Comparison of ENCODE assay signal across 12 mouse cellular contexts in genomic region chr7:144656261-144656967, GRCm38 (mm10).
DNase-seq lines count a peak whose midpoint lies in the region; ATAC-seq and TF ChIP-seq lines count a peak whose summit lies in the region.
"Had no signal": no experiment of that assay in that cellular context is flagged by ENCODE, and none has a peak within 500 bp of the region (broad histone marks: within the 10 kb centered on the region; RNA-seq: fewer than 3 reads in every experiment).

No protein-coding gene starts in this region.

- peak; percentile 53 for TF ChIP-seq CTCF in kidney, postnatal 0 days (IDR thresholded peaks at IDR 0.05; ENCODE audit: low read depth)
- TF ChIP-seq CTCF in kidney, adult 2 months (conservative IDR thresholded peaks at IDR 0.05; ENCODE audit: insufficient read depth, insufficient read length, low read depth, low read length) = no peak

- no peak overlapping the region for H3K9ac ChIP-seq in kidney, postnatal 0 days (ENCODE audit: low read depth, low read length)
- no peak overlapping the region for H3K9ac ChIP-seq in midbrain, embryonic 12.5 days (replicated peaks)
- H3K9ac ChIP-seq in midbrain, embryonic 15.5 days = no peak overlapping the region
- no peak overlapping the region for H3K9ac ChIP-seq in limb, embryonic 12.5 days (replicated peaks)
- H3K9ac ChIP-seq: limb, embryonic 13.5 days had no signal

- no peak overlapping the region for H3K4me2 ChIP-seq in kidney, postnatal 0 days (ENCODE audit: low read length)
- H3K4me2 ChIP-seq in midbrain, embryonic 12.5 days (replicated peaks) = no peak overlapping the region
- H3K4me2 ChIP-seq in midbrain, embryonic 15.5 days = no peak overlapping the region
- no peak overlapping the region for H3K4me2 ChIP-seq in limb, embryonic 12.5 days
- H3K4me2 ChIP-seq: limb, embryonic 13.5 days had no signal

- no peak for TF ChIP-seq POLR2A in kidney, adult 2 months (IDR thresholded peaks at IDR 0.05; ENCODE audit: low read depth, low read length)

- H3K4me1 ChIP-seq in kidney, postnatal 0 days (replicated peaks; ENCODE audit: insufficient read depth, low read length) = peaks cover 10% of the 10 kb centered on the region; the same call in 1 of the 2 replicates
- no peaks in the 10 kb centered on the region for H3K4me1 ChIP-seq in kidney, adult 2 months (ENCODE audit: control insufficient read depth, insufficient read depth, low read length)
- peaks cover 30% of the 10 kb centered on the region for H3K4me1 ChIP-seq in midbrain, embryonic 12.5 days
- H3K4me1 ChIP-seq in midbrain, embryonic 15.5 days = peaks cover 23% of the 10 kb centered on the region
- peaks cover 21% of the 10 kb centered on the region for H3K4me1 ChIP-seq in limb, embryonic 12.5 days (replicated peaks)

- no peak overlapping the region for H3K4me3 ChIP-seq in kidney, postnatal 0 days (replicated peaks; ENCODE audit: low read depth, low read length)
- no peak overlapping the region for H3K4me3 ChIP-seq in kidney, adult 2 months (ENCODE audit: insufficient read depth, low read depth, low read length)
- no peak overlapping the region for H3K4me3 ChIP-seq in midbrain, embryonic 12.5 days
- no peak overlapping the region for H3K4me3 ChIP-seq in midbrain, embryonic 15.5 days
- no peak overlapping the region for H3K4me3 ChIP-seq in limb, embryonic 12.5 days (replicated peaks)
- H3K4me3 ChIP-seq: limb, embryonic 13.5 days had no signal

- H3K36me3 ChIP-seq in kidney, postnatal 0 days (ENCODE audit: insufficient read depth, low read length) = no peaks in the 10 kb centered on the region
- H3K36me3 ChIP-seq in kidney, adult 2 months (ENCODE audit: control insufficient read depth, insufficient read depth, low read length) = no peaks in the 10 kb centered on the region
- H3K36me3 ChIP-seq in midbrain, embryonic 12.5 days = peaks cover 9% of the 10 kb centered on the region; the same call in 1 of the 2 replicates
- no peaks in the 10 kb centered on the region for H3K36me3 ChIP-seq in midbrain, embryonic 15.5 days (replicated peaks)
- no peaks in the 10 kb centered on the region for H3K36me3 ChIP-seq in limb, embryonic 12.5 days
- H3K36me3 ChIP-seq: limb, embryonic 13.5 days had no signal

- DNase-seq in kidney, postnatal 0 days (ENCODE audit: low spot score) = peak; percentile 88
- no peak for DNase-seq in kidney, adult 2 months
- peak; percentile 21 for DNase-seq in R1 (ENCODE audit: low read depth, low spot score)
- no peak for DNase-seq in gastrocnemius, postnatal 10 days
- DNase-seq: cerebellum, adult 11 months; heart, adult 18-20 months; heart, postnatal 10 days; lung, postnatal 36 days had no signal

- H3K9me3 ChIP-seq in kidney, postnatal 0 days (replicated peaks; ENCODE audit: low read length) = no peaks in the 10 kb centered on the region
- no peaks in the 10 kb centered on the region for H3K9me3 ChIP-seq in midbrain, embryonic 12.5 days
- no peaks in the 10 kb centered on the region for H3K9me3 ChIP-seq in midbrain, embryonic 15.5 days
- no peaks in the 10 kb centered on the region for H3K9me3 ChIP-seq in limb, embryonic 12.5 days
- H3K9me3 ChIP-seq: limb, embryonic 13.5 days had no signal

- peak overlapping the region; percentile 73 for H3K27ac ChIP-seq in kidney, postnatal 0 days
- H3K27ac ChIP-seq in kidney, adult 2 months (ENCODE audit: insufficient read depth, low read depth, low read length) = no peak overlapping the region
- 0 out of 2 replicates have a peak overlapping the region, but pooled peaks have one; percentile 20 for H3K27ac ChIP-seq in midbrain, embryonic 12.5 days (replicated peaks)
- no peak overlapping the region for H3K27ac ChIP-seq in midbrain, embryonic 15.5 days
- peak overlapping the region; percentile 57; the same call in 1 of the 2 replicates for H3K27ac ChIP-seq in limb, embryonic 12.5 days
- H3K27ac ChIP-seq: limb, embryonic 13.5 days had no signal

- 45% methylated on average over 9 of the region's 9 CpGs for WGBS in kidney, postnatal 0 days
- WGBS in kidney, adult 2 months = 68% methylated on average over 9 of the region's 9 CpGs
- WGBS in midbrain, embryonic 12.5 days = 86% methylated on average over 9 of the region's 9 CpGs
- 71% methylated on average over 9 of the region's 9 CpGs for WGBS in midbrain, embryonic 15.5 days
- WGBS in limb, embryonic 12.5 days = 76% methylated on average over 9 of the region's 9 CpGs

- H3K27me3 ChIP-seq in kidney, postnatal 0 days (ENCODE audit: insufficient read depth, low read length) = no peaks in the 10 kb centered on the region
- no peaks in the 10 kb centered on the region for H3K27me3 ChIP-seq in kidney, adult 2 months (replicated peaks; ENCODE audit: control insufficient read depth, insufficient read depth, low read length)
- peaks cover 8% of the 10 kb centered on the region for H3K27me3 ChIP-seq in midbrain, embryonic 12.5 days
- H3K27me3 ChIP-seq in midbrain, embryonic 15.5 days (replicated peaks) = no peaks in the 10 kb centered on the region
- H3K27me3 ChIP-seq in limb, embryonic 12.5 days = no peaks in the 10 kb centered on the region
- H3K27me3 ChIP-seq: limb, embryonic 13.5 days had no signal

- no peak; the same call in 1 of the 2 replicates for ATAC-seq in kidney, postnatal 0 days (replicated peaks; ENCODE audit: low FRiP score, low read depth)
- no peak for ATAC-seq in midbrain, embryonic 12.5 days (ENCODE audit: low FRiP score, low read depth)
- ATAC-seq in midbrain, embryonic 15.5 days (replicated peaks) = no peak
- ATAC-seq in limb, embryonic 12.5 days (ENCODE audit: insufficient number of reproducible peaks, insufficient read depth, low FRiP score, low TSS enrichment, low read depth) = no peak

Comparison
In these comparisons a context has a peak if more than half of its experiments do, and no peak if none do; other contexts are left out.
1. DNase-seq: peak in kidney, postnatal 0 days (single experiment) and R1 (single experiment); none in kidney, adult 2 months (single experiment) and gastrocnemius, postnatal 10 days (single experiment).
2. H3K27ac ChIP-seq: peak in kidney, postnatal 0 days (single experiment), midbrain, embryonic 12.5 days (single experiment) and limb, embryonic 12.5 days (single experiment); none in kidney, adult 2 months (single experiment) and midbrain, embryonic 15.5 days (single experiment).